Mouse (Mus musculus): ENCODE data around the gene Mpeg1.

DNA sequence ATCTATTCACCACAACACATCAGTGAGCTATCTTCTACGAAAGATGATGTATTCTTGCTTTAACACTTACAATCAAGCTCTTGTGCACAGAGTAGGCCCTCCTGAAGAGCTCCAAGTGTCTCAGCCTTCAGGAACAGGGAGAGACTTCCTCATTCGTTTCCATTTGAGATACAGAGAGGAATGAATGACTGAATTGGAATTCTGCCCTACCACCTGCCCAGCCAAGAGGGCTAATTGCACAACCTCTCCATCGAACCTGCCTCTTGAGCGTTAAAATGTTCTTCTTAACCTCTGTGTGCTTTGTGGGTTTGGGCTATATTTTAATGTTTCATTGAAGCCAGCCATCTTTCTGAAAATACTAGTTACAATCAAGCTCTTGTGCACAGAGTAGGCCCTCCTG, 4.1 kb downstream of the Mpeg1 start:
- TF ChIP-seq CTCF (IDR thresholded peaks at IDR 0.05; ENCODE audit: borderline replicate concordance, insufficient read depth, low read length) (no peak), POLR2A (IDR thresholded peaks at IDR 0.05; ENCODE audit: low read depth, low read length) (no peak)
